Mouse (Mus musculus) spleen, adult 2 months (tissue): ENCODE measurements around the gene Gm20388. TPM values are rescaled to one million over a fixed set of nuclear protein-coding genes. Genes with fewer than 3 reads are reported as not detected.

Experiments
- DNase-seq, 2 experiments: peaks; one replicate each; pipeline versions ENCODE4 v3.0.0 to v3.0.0-alpha.2; 2012 to 2021; ENCODE audit warnings: low spot score in 2 of 2, low read depth in 1 of 2
- H3K27ac ChIP-seq: fragments of 200-500 bp; 2 replicates; pipeline ENCODE4 v1.5.1; 2012; ENCODE audit warnings: low read length, inconsistent platforms; ENCODE audit not compliant: insufficient read depth
- H3K27me3 ChIP-seq: fragments of 200-500 bp; 2 replicates; pipeline ENCODE4 v1.6.1; 2012; ENCODE audit warnings: mild to moderate bottlenecking, moderate library complexity, low read length, inconsistent platforms; ENCODE audit not compliant: control insufficient read depth, insufficient read depth
- H3K36me3 ChIP-seq: fragments of 200-500 bp; 2 replicates; pipeline ENCODE4 v1.6.1; 2012; ENCODE audit warnings: mild to moderate bottlenecking, low read length, inconsistent platforms; ENCODE audit not compliant: control insufficient read depth, insufficient read depth
- H3K4me1 ChIP-seq: fragments of 200-500 bp; 2 replicates; pipeline ENCODE4 v1.6.1; 2011; ENCODE audit warnings: inconsistent platforms; ENCODE audit not compliant: control insufficient read depth, insufficient read depth, insufficient read length
- H3K4me3 ChIP-seq: fragments of 200-500 bp; 2 replicates; pipeline ENCODE4 v1.5.1; 2011; ENCODE audit warnings: mild to moderate bottlenecking, inconsistent platforms; ENCODE audit not compliant: insufficient read depth, insufficient read length; ENCODE audit errors: extremely low read depth
- CTCF ChIP-seq: fragments of 200-500 bp; IDR thresholded peaks from 2 replicates; pipeline ENCODE4 v1.5.1; 2011; ENCODE audit warnings: mild to moderate bottlenecking, inconsistent platforms; ENCODE audit not compliant: insufficient read depth, insufficient read length, insufficient replicate concordance; ENCODE audit errors: extremely low read depth
- POLR2A ChIP-seq: fragments of 200-500 bp; IDR thresholded peaks from 2 replicates; pipeline ENCODE4 v1.6.1; 2011; ENCODE audit warnings: low read depth, low read length, inconsistent platforms
- WGBS: fragments of 180-500 bp; shearing (Covaris S2); methylation state at CpG from one replicate; pipeline ENCODE4 v1.1.7; 2018; 5-methylcytosine and 5-hydroxymethylcytosine counted together
- polyA plus RNA-seq: library from polyadenylated mRNA; depleted of rRNA; stranded (reverse); fragments of >200 nt; gene quantifications from 2 replicates; pipeline ENCODE4 v1.2.3, GENCODE M21; 2012

The Gm20388 gene
- polyA plus RNA-seq, 1 experiment, result 26.1 TPM

GRCm38 (mm10) chr8:120133169-120133568 is 222.5 kb downstream of the Gm20388 start:
- Histone ChIP-seq H3K36me3 (no peaks in the 10 kb centered on the region), H3K4me1 (no peaks in the 10 kb centered on the region), H3K27me3 (no peaks in the 10 kb centered on the region), H3K4me3 (no peak overlapping the region), H3K27ac (no peak overlapping the region)
- WGBS, result 78% methylated on average over 7 of the region's 7 CpGs
- no peak for DNase-seq
- TF ChIP-seq POLR2A (no peak), CTCF (no peak)

- no peak for TF ChIP-seq CTCF
- no peak for TF ChIP-seq POLR2A
- Histone ChIP-seq H3K27me3 (no peaks in the 10 kb centered on the region), H3K27ac (no peak overlapping the region), H3K4me1 (no peaks in the 10 kb centered on the region), H3K4me3 (no peak overlapping the region), H3K36me3 (no peaks in the 10 kb centered on the region)
- no peak for DNase-seq
- 90% methylated on average over 7 of the region's 7 CpGs for WGBS
These were observed 225.0 kb downstream of the Gm20388 start for GRCm38 (mm10) chr8:120135687-120136086.

- H3K27ac ChIP-seq, result no peak overlapping the region
- WGBS, result 87% methylated on average over 7 of the region's 7 CpGs
These were observed 226.0 kb downstream of the Gm20388 start for GRCm38 (mm10) chr8:120136618-120137017.

GRCm38 (mm10) chr8:120138958-120139357 is 228.3 kb downstream of the Gm20388 start:
- H3K27me3 ChIP-seq, result no peaks in the 10 kb centered on the region
- no peaks in the 10 kb centered on the region for H3K4me1 ChIP-seq
- H3K4me3 ChIP-seq, result no peak overlapping the region
- no peak overlapping the region for H3K27ac ChIP-seq
- DNase-seq, result no peak
- WGBS, result 91% methylated on average over 2 of the region's 2 CpGs
- TF ChIP-seq POLR2A (no peak), CTCF (no peak)
- H3K36me3 ChIP-seq, result no peaks in the 10 kb centered on the region

More at GRCm38 (mm10) chr8:120136618-120137017, 226.0 kb downstream of the Gm20388 start:
- no peaks in the 10 kb centered on the region for H3K27me3 ChIP-seq
- TF ChIP-seq POLR2A (no peak), CTCF (no peak)
- DNase-seq, result no peak
- no peaks in the 10 kb centered on the region for H3K4me1 ChIP-seq
- no peaks in the 10 kb centered on the region for H3K36me3 ChIP-seq
- no peak overlapping the region for H3K4me3 ChIP-seq

GRCm38 (mm10) chr8:120140769-120141168 is 230.1 kb downstream of the Gm20388 start:
- no peak for TF ChIP-seq CTCF
- TF ChIP-seq POLR2A, result no peak
- no peaks in the 10 kb centered on the region for H3K4me1 ChIP-seq
- no peak overlapping the region for H3K4me3 ChIP-seq
- no peaks in the 10 kb centered on the region for H3K27me3 ChIP-seq
- 89% methylated on average over 3 of the region's 3 CpGs for WGBS
- no peak for DNase-seq
- H3K36me3 ChIP-seq, result no peaks in the 10 kb centered on the region
- no peak overlapping the region for H3K27ac ChIP-seq

- Histone ChIP-seq H3K4me1 (no peaks in the 10 kb centered on the region), H3K4me3 (no peak overlapping the region), H3K27me3 (no peaks in the 10 kb centered on the region), H3K36me3 (no peaks in the 10 kb centered on the region), H3K27ac (no peak overlapping the region)
- 85% methylated on average over 15 of the region's 15 CpGs for WGBS
- no peak for DNase-seq
- TF ChIP-seq CTCF (no peak), POLR2A (no peak)
These were observed 233.4 kb downstream of the Gm20388 start for GRCm38 (mm10) chr8:120143911-120144651.

- H3K4me3 ChIP-seq, result no peak overlapping the region
- H3K4me1 ChIP-seq, result no peaks in the 10 kb centered on the region
These were observed 234.1 kb downstream of the Gm20388 start for GRCm38 (mm10) chr8:120144652-120145301.

More at GRCm38 (mm10) chr8:120144652-120145301, 234.1 kb downstream of the Gm20388 start:
- Histone ChIP-seq H3K27me3 (no peaks in the 10 kb centered on the region), H3K27ac (no peak overlapping the region), H3K36me3 (no peaks in the 10 kb centered on the region)
- no peak for DNase-seq
- no peak for TF ChIP-seq POLR2A
- no peak for TF ChIP-seq CTCF
- 70% methylated on average over 12 of the region's 12 CpGs for WGBS
